Mouse (Mus musculus): Measurements from ENCODE around the gene Adamtsl2. TPM values are rescaled to one million over a fixed set of nuclear protein-coding genes. Genes with fewer than 3 reads are reported as not detected.
A peak's percentile ranks its signal among the peaks of the same experiment; 100 is the strongest.

The Adamtsl2 gene
- total RNA-seq, 2 experiments from 2014 or later = 3.1 to 4.8 TPM

GRCm38 (mm10) chr2:27075485-27075884 lies 3.7 kb upstream of the Adamtsl2 start:
- peak; percentile 54 for DNase-seq

- DNase-seq = peak; percentile 40
Measured at GRCm38 (mm10) chr2:27077655-27078244, 1.4 kb upstream of the Adamtsl2 start.

GRCm38 (mm10) chr2:27078312-27078711 lies 867 bp upstream of the Adamtsl2 start:
- no peak for DNase-seq

- peak; percentile 37 for DNase-seq
Measured at GRCm38 (mm10) chr2:27079649-27080048, 470 bp downstream of the Adamtsl2 start.

GRCm38 (mm10) chr2:27083761-27084475 lies 4.7 kb downstream of the Adamtsl2 start:
- no peak for DNase-seq

GRCm38 (mm10) chr2:27084963-27085362 lies 5.8 kb downstream of the Adamtsl2 start:
- no peak for DNase-seq

- peak; percentile 48 for DNase-seq
Measured at GRCm38 (mm10) chr2:27085801-27086200, 6.6 kb downstream of the Adamtsl2 start.

- no peak for DNase-seq
Measured at GRCm38 (mm10) chr2:27086483-27087010, 7.4 kb downstream of the Adamtsl2 start.

GRCm38 (mm10) chr2:27087581-27087980 lies 8.4 kb downstream of the Adamtsl2 start:
- DNase-seq = no peak

- peak; percentile 83 for DNase-seq
Measured at GRCm38 (mm10) chr2:27088071-27088644, 9.0 kb downstream of the Adamtsl2 start.

- DNase-seq = no peak
Measured at GRCm38 (mm10) chr2:27088700-27089099, 9.5 kb downstream of the Adamtsl2 start.

- DNase-seq = no peak
Measured at GRCm38 (mm10) chr2:27089238-27089637, 10.1 kb downstream of the Adamtsl2 start.

- DNase-seq = no peak
Measured at GRCm38 (mm10) chr2:27095178-27095577, 16.0 kb downstream of the Adamtsl2 start.

GRCm38 (mm10) chr2:27096341-27096981 lies 17.3 kb downstream of the Adamtsl2 start:
- DNase-seq = no peak

- no peak for DNase-seq
Measured at GRCm38 (mm10) chr2:27097241-27097656, 18.1 kb downstream of the Adamtsl2 start.

- peak; percentile 54 for DNase-seq
Measured at GRCm38 (mm10) chr2:27097776-27098175, 18.6 kb downstream of the Adamtsl2 start.

GRCm38 (mm10) chr2:27103554-27103953 lies 24.4 kb downstream of the Adamtsl2 start:
- no peak for DNase-seq

GRCm38 (mm10) chr2:27106816-27107215 lies 27.6 kb downstream of the Adamtsl2 start:
- DNase-seq = no peak

- no peak for DNase-seq
Measured at GRCm38 (mm10) chr2:27108144-27108543, 29.0 kb downstream of the Adamtsl2 start.

- no peak for DNase-seq
Measured at GRCm38 (mm10) chr2:27109052-27109451, 29.9 kb downstream of the Adamtsl2 start.

GRCm38 (mm10) chr2:27112585-27112984 lies 33.4 kb downstream of the Adamtsl2 start:
- no peak for DNase-seq

GRCm38 (mm10) chr2:27114169-27114568 lies 35.0 kb downstream of the Adamtsl2 start:
- DNase-seq = no peak

GRCm38 (mm10) chr2:27118452-27118851 lies 39.3 kb downstream of the Adamtsl2 start:
- DNase-seq = no peak
